Mouse (Mus musculus): Measurements from ENCODE around the gene Tspoap1. TPM values are rescaled to one million over a fixed set of nuclear protein-coding genes. Genes with fewer than 3 reads are reported as not detected.

Tspoap1 gene
- total RNA-seq, 2 experiments from 2014 or later: 8.0 to 8.6 TPM

DNA sequence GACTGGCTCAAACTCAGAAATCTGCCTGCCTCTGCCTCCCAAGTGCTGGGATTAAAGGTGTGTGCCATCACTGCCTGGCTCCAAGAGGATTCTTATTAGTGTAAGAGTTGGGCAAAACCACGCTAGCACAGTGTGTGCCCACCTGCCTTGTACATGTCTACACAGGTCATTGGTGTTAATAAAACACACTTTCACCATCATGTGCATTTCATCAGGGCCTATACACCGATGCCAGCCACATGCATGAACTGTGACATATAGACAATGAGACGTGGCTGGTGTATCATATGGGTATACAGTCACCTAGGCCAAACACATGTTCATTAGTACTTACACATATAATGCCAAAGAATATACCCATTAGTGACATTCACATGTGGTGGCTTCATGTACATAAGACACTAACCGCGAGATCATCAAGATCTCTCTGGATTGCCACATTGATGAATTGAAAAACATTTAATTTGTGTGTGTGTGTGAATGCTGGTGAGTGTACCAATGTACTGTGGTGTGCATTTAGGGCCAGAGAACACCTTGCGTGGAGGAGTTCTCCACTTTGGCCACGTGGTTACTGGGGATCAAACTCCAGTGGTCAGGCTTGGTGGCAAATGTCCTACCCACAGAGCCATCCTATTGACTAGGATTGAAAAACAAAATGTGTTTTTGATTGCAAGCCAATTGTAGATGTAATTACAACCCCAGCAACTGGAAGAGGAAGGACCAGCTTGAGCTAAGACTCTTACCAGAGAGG, 2.0 kb upstream of the Tspoap1 start:
- ATAC-seq (ENCODE audit: poor library complexity, severe bottlenecking): no peak

DNA sequence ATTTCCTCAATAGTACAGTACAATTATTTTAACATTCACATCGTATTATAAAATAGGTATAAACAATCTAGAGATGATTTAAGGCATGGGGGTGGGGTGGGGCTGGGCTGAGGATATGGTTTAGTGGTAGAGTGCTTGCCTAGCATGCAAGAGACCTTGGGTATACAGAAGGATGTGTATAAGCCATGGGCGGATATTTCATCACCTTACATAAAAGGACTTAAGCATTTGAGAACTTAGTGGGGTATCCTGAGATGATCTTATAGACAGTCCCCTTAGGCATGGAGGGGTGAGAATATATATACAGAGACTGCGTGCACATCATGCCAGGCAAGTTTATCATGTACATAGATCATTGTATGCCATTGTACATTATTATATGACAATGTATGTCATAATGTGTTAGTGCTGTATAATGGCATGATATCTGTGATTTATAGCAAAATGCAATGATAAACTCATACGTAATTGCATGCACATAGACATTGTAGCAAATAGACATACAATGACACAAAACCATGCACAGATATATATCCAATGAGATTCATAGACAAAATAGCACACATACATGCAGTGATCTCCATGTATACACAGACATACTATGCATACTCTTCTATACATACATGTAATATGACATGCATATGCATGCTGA, 1.3 kb upstream of the Tspoap1 start:
- ATAC-seq (ENCODE audit: poor library complexity, severe bottlenecking): no peak

DNA sequence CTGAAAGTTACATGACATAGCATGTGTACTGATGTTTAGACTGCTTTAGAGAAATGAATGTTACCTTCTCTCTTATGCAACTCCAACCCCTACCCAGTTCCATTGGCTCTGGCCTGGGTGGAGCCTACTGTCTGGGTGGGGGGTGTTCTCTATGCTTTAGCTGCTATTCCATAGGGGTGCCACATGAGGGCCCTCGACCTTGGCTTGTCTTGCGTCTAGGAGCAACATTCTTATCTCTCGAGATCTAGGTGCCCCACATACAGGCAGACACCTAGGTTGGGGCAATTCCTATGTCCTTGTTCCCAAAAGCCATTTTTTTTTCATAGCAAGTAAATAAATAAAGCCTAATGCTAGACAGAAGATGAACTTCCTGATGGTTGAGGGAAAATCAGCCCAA, 734 bp upstream of the Tspoap1 start:
- peak; percentile 12 for ATAC-seq (ENCODE audit: poor library complexity, severe bottlenecking)

DNA sequence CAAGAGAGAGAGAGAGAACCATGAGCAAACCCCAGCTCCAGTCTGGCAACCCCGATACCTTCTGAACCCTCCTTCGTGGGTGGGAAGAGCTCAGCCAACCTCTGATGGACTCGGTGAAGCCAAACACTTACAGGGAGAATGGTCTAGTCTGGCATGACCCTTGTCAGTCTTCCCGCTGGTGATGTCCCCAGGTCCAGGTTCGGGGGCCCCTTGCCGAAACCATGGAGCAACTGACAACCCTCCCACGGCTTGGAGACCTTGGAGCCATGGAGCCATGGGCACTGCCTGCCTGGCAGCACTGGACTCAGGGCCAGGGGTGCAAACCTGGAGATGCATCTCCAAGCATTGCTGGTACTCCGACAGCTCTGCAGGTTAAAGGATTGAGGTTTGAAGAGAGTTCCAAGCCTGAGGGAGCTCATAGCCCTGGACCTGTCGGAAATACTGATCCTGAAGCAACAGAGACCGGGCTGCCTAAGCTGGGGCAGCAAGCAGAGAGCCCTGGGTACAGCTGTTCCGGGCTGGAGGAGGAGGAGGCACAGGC, 910 bp downstream of the Tspoap1 start:
- ATAC-seq (ENCODE audit: poor library complexity, severe bottlenecking): no peak

DNA sequence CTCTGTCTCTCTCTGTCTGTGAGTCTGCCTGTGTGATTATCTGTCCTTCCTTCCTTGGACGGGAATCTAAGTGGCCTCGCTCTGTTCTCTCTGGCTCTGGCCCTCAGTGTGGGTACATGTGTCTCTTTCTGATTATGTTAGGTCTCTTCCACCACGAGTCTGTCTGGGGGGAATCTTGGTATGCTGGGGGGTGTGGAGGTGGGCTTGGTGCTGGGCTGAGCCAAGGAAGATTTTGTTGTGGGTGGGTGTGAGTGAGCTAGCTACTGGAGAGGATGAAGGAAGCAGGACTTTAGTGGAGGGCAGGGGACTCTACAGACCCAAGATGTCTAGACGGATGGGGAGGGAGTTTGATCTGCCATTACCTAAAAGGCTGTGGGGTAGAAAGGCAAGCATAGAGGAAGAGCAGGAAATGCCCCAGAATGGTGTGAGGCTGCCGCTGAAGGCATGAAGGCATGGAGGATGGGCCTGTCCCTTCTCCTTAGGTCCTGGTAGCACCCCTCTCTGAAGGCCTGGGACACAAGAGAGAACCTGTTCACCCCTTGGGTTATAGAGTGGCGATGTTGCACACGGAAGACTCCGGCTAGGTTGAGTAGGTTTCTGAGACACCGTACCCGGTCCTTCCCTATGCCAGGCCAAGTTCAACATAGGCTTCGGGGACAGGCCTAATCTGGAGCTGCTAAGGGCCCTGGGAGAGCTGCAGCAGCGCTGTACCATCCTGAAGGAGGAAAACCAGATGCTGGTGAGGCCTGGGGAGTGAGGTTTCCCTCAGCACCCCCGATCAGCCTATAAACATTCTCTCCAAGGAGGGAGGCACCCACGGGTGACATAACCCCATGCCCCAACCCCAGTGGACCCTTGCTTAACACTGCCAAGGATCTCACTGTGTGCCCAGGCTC, 1.7 kb downstream of the Tspoap1 start:
- ATAC-seq (ENCODE audit: poor library complexity, severe bottlenecking): no peak

DNA sequence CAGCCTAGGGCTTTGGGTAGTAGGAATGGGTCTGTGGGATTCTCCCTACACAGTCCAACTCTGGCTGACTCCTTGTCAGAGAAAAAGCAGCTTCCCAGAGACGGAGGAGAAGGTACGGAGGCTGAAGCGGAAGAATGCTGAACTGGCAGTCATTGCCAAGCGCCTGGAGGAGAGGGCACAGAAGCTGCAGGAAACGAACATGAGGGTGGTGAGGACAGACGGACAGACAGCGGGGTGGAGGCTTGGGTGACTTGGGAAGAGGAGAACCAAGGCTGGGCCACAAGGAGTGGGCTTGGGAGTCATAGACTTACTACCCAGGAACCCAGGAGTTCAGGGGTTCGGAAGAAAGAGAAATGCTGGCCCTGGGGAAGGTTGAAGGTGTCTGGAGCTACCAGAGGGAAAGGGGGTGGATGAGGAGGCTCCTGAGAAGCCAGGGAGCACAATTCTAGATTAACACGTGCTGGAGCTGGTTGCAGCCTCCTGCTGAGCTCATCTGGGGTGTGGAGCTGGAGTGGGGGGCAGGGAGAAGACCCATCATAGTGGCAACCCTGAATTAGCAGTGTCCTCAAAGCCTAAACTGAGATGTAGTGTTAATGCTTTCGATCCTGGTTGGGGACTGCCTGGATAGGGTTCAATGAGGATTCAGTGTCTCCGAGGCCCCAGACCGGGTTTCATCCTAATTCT, 2.5 kb downstream of the Tspoap1 start:
- no peak for ATAC-seq (ENCODE audit: poor library complexity, severe bottlenecking)

DNA sequence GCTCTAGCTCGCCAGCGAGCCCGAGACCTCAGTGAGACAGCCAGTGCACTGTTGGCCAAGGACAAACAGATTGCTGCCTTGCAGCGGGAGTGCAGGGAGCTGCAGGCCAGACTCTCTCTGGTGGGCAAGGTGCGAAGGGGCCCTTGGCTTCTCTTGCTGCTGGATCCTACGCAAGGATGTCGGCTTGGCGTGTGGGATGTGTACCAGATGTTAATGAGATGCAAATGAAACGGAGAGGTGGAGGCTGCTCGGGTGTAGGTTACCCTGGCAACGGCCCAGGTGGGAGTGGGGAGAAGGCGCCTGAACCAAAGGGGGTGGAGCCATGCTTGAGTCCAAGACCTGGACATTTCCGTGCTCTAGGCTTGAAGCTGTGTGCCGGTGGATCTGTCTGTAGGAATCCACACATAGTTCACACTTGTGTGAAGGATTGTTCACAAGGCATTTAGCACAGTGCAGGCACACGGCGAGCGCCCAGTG, 3.2 kb downstream of the Tspoap1 start:
- no peak for ATAC-seq (ENCODE audit: poor library complexity, severe bottlenecking)

DNA sequence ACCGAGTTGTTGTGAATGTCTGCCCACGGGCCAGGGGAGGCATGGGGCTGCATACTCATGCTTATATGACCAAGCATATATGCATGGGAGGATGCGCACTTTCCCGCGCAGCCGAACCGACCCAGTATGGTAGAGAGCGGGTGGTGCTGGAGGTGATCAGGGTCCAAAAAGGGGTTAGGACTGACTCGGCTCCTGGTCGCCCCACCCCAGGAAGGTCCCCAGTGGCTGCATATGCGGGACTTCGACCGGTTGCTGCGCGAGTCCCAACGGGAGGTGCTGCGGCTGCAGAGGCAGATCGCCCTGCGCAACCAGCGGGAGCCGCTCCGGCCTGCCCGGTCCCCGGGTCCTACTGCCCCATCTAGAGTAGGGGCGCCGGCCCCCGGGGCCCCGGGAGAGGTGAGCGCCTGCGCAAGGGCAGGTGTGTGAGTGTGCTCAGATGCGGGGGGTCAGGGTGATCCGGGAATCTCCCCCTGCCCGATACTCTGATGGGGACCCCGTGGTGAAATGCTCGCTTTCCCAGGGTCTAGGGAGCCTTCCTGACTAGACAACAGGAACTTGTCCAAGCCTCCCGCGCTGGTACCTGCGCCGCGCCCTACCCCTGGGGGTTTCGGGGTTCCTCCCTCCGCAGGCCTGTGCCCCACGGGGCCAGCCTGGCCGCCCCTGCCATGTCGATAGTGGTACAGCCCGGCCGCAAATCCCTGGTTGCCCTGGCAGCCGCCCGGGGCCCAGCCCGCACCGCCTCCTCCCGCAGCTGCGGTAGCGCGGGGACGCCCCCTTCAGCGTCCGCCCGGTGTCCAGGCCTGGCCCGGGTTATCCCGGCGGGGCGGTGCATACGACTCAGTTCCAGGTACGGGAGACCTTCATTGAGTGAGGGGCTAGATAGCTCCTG, 3.9 kb downstream of the Tspoap1 start:
- no peak for ATAC-seq (ENCODE audit: poor library complexity, severe bottlenecking)

DNA sequence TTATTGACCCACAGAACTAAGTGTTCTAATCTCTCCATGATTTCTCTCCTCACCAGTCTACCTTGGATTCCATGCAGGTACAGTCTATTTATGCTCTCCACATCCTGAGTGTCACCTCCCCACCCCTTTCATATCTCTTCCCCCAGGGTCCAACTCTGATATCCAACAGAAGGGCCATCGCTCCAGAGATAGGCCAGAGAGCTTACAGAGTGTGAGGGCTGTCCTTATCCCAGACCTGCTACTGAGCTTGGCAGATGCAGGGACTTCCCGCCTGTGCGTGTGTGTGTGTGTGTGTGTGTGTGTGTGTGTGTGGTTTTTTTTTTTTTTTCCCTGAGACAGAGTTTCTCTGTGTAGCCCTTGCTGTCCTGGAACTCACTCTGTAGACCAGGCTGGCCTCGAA, 8.4 kb downstream of the Tspoap1 start:
- no peak for ATAC-seq (ENCODE audit: poor library complexity, severe bottlenecking)

DNA sequence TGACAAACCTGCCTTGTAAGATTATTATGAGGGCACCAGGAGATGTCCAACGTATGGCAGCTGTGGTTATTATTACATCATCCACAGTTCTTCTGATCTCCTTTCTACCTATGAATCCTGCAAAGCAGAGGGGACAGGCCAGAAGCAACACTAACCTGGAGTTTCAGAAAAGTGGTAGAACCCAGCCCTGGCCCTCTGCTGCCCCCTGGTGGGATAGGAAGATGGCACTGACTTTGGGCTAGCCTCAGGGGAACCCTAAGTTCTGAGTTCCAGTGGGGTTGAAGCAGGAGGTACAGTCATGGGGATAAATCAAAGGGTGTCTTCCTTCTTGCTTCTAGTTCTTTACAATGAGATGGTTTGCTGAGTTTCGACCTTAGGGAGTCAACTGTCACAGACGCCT, 10.6 kb downstream of the Tspoap1 start:
- ATAC-seq (ENCODE audit: poor library complexity, severe bottlenecking): peak; percentile 90

DNA sequence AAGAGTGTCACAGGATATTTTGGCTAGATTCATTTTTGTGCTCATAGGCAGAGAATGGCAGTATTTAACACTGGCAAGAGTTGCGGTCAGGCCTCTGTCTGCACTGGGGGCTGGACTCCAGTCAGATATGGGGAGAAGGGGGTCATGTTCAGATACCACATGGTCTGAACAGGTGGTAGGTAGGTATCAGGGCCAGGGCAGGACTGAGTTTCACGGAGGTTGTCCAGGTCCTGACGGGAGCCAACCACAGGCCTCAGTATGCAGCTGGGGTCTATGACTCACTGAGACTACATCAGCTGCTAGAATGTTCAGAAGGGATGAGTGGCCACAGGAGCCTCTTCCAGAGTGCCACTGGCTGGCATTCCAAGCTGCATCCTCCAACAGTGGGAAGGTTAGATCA, 12.0 kb downstream of the Tspoap1 start:
- ATAC-seq (ENCODE audit: poor library complexity, severe bottlenecking): no peak

DNA sequence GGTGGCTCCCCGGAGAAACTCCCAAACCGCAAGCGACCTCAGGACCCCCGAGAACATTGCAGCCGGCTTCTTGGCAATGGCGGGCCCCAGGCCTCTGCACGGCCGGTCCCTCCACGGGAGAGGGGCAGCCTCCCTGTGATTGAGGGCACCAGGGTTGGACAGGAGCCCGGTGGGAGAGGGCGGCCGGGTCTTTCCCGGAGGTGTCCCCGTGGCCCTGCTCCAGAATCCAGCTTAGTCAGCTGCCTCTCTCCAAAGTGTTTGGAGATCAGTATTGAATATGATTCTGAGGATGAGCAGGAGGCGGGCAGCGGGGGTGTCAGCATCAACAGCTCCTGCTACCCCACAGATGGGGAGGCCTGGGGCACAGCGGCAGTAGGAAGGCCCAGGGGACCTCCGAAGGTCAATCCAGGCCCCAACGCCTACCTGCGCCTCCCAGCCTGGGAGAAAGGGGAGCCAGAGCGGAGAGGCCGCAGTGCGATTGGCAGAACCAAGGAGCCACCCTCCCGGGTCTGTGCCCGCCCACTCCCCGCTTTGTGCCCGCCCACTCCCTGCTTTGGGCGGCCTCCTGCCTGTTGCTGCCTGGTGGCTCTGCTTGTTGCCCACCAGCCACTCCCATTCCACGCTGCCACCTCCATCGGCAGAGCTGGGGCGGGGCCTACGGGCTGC, 17.9 kb downstream of the Tspoap1 start:
- peak; percentile 68 for ATAC-seq (ENCODE audit: poor library complexity, severe bottlenecking)

DNA sequence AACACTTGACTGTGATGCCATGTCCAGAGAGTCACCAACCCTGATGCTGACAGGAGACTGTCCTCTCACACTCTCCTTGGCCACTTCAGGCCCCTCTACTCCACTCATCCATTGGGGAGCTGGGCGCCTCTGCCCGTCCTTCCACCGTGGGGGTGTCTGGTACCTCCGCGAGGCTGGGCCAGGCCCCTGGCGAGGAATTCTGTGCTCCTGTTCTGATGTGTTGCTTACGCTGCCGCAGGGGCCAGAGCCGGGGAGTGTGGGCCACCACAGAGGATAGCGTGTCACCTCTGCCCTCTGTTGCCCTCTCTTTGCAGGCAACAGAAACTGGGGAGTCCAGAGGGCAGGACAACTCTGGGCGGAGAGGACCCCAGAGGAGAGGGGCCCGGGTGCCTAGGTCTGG, 18.6 kb downstream of the Tspoap1 start:
- no peak for ATAC-seq (ENCODE audit: poor library complexity, severe bottlenecking)

DNA sequence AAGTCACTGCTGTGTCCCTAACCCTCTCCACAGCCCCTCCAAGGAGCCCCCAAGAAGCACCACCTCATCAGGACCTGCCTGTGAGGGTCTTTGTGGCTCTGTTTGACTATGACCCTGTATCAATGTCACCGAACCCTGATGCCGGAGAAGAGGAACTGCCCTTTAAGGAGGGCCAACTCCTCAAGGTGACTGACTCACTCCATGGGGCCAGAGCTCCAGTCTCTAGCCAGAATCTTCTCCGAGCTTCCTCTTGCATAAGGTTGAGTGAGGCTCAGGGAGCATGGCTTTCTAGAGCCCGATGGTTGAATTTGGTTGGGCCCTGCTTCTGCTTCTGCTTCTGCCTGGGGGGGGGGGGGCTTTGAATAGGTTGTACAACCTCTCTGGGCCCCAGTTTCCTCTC, 19.1 kb downstream of the Tspoap1 start:
- ATAC-seq (ENCODE audit: poor library complexity, severe bottlenecking): peak; percentile 61

DNA sequence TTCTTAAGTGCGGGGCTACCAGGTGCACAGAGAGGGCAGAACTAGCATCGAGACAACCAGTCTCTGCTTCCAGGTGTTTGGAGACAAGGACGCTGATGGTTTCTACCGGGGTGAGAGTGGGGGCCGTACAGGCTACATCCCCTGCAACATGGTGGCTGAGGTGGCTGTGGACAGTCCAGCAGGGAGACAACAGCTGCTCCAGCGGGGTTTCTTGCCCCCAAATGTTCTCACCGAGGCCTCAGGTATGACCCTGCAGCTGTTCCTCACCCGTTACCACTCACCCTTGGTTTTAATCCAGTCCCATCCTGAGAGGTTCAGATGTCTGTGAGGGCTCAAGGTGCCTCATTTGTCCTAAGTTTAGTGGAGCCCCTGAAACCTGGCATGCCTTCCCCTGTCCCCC, 19.8 kb downstream of the Tspoap1 start:
- no peak for ATAC-seq (ENCODE audit: poor library complexity, severe bottlenecking)

DNA sequence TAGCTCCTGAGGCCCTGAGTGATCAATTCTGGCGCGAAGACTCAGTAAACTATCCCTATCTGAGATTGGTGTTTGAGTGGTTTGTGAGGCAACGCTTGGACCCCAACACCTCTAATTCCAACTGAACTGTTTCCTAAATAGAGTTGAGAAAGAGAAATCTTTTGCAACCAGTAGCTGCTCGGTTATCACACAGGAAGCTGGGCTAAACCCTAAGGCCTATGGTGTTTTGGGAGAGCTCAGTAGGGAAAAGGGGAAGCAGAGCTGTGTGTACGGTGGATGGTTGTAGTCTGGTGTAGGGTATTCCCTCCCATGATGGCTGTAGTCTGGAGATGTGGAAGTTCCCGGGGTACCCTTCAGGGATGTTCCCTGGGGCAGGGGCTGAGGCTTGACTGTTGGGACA, 29.7 kb downstream of the Tspoap1 start:
- peak; percentile 89 for ATAC-seq (ENCODE audit: poor library complexity, severe bottlenecking)

DNA sequence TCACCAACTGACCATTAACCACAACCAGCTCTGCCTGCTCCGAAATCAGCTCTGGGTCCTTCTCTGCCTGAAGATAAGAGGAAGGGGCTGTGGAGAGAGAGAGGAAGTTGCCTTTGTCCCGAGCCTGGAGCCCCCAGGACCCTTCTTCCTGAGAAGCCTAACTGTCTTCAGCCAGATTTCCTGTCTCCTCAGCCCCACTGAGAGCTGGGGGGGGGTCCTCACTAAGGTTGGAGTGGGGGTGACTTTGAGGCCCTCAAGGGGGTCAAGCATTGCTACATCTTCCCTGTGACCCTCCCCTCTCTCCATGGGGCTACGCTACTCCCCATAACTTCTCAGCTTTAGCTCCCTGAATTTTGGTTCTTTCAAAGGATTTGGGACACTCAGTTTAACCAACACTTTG, 33.1 kb downstream of the Tspoap1 start, which contains the start of gene Mpo:
Gene Mpo (plus strand): TSS at position 122 of the 400 bp plus-strand sequence.
- ATAC-seq (ENCODE audit: poor library complexity, severe bottlenecking): no peak

DNA sequence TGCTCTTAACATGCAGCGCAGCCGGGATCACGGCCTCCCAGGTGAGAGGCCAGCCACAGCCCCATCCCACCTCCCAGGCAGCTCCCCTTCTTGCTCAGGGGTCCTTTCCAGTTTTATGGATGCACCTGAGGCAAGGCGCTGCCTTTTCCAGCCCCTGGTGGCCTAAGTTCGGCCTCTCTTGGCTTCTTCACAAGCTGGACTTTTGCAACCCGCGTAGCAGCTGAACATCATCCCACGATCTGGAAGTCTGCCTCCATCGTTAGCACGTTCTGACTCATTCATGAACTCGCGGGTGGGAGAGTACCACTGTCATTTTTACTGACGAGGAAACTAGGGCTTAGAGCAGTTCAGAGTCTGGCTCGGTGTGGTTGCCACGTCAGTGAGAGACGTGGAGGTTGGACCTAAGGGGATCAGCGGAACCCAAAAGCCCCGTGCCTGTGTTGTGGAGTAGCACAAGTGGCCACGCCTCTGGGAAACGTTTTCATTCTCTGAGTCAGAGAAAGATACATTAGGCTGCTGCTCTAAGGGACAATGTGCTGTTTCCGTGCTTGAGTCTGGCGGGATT, 41.5 kb downstream of the Tspoap1 start:
- ATAC-seq (ENCODE audit: poor library complexity, severe bottlenecking): no peak

DNA sequence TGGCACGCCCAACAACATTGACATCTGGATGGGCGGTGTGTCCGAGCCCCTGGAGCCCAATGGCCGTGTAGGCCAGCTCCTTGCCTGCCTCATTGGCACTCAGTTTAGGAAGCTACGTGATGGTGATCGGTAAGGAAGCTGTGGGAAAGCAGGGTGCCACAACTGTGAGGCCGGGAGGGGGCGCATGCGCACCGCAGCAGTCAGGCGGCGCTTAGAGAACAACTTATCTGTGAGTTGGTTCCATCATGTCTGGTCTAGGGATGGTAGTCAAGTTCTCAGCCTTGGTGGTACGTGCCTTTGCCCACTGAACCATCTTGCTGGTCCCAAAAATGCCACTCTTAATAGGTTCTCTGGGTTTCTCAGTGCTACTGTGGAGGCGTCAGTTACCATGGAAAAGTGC, 42.3 kb downstream of the Tspoap1 start:
- ATAC-seq (ENCODE audit: poor library complexity, severe bottlenecking): peak; percentile 70

All from megakaryocyte, adult 5-6 weeks (primary cell).